Mouse (Mus musculus) adrenal gland (tissue): ENCODE measurements around the gene Maml1.

Source experiments
- intact Hi-C: fragments of 180-260 bp; cut with DNase I; formaldehyde crosslinking; loops from one replicate; pipeline ENCODE4 v1.15.1; 2025

The Maml1 gene

DNA sequence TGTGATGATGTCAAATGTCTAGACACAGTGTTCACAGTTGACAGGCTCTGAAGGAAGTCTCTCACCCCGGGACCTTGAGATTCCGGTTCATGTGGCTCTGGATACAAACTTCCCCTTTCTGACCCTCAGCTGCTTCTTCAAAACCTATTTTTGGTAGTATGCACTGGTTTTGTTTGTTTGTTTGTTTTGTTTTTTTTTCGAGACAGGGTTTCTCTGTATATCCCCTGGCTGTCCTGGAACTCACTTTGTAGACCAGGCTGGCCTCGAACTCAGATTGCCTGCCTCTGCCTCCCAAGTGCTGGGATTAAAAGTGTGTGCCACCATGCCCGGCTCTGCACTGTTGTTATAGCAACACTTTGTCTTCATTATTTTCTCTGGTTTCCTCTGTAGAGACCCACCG, 48.2 kb downstream of the Maml1 start:
- intact Hi-C loops, result no loop called here

DNA sequence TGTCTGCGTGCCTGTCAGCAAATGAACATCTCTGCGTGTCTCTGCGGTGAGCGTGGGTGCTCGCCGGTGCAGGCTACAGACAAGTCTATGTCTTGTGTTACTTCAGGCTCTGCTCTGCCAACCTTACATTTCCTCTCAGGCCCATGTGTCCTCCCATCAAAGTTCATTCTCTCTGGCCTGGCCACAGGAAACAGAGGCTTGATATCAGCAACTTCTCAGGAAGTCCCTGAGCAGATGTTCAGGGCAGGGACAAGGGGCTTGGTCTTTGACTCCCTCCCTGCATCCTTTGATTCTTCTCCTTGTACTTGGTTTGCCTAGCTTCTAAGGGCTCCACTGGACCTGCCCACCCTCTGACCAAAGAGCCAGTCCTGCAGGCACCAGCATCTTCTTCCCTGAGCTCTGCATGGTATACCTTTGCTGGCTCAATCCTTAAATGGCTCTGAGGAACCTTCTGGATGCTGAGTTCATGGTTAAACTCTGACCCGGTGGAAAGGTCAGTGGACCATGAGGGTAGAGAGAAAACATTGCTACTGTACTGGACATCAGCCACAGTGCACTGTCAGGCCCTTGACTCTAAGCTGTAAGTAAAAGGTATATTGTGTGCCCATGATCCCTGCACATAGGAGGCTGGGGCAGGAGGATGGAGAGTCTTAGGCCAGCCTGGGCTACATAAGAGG, 51.7 kb downstream of the Maml1 start:
- intact Hi-C loops, result no loop called here

DNA sequence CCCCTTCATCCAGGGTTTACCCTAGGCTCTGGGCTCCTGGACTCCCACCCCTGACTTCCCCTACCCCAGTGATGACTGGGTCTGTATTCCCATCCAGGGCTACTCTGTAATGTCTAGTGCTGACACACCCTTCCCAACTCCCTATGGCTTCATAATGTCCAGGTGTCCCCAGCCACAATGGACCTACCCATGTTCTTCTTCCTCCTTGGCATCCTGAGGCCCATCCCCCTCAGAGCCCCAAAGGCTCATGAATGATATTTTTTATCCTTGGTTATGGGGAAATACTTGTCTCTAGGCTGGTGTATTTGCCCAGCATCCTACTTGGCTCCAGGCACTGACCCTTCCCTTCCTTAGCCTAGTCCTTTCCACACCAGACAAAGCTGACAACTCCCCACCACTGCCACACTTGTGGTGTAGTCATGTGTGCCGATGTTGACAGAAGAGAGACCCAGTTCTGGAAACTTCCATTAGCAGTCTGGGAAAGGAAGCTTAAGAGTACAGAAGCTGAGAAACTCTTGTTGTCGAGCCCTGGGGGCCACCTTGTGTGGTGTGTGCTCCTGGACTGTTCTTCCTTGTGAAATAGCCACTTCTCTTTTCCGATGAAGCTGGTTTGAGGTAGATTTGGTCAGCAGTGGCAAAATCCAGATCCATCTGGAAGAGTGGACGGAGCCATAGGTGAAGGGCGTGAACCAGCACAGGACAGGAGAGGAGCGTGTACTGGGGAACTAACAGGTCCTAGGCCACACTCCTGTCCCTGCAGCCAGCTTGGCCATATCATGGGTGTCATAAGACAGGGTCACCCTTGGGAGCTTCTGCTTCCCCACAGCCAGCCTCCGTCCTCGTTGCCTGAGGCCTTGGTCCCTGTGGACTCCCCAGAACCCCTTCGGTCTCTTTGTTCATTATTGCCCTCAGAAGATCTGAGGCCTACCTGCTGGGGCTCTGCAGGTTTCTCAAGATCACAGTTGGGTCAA, 53.0 kb downstream of the Maml1 start:
- intact Hi-C loops, result no loop called here

DNA sequence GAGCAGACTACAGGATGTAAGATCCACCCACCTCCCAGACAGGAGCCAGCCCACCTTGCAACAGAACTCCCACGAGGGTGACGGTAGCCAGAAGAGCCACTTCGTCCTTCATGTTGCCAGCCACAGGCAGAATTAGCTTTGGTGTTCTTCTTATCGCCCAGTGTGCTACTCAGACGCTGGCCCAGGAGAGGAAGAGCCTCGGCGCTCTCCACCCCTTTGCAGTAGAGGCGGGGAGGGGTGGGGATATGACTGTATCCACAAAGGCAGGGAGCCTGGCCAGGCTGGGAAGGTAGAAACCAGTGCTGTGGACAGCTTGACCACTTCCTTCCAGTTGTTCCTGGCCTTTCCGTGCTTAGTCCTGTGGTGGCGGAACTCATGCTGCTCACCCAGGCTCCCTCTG, 53.8 kb downstream of the Maml1 start, which contains the start of gene Ltc4s:
TSS of gene Ltc4s (minus strand) at position 293 of the 400 bp plus-strand sequence.
- intact Hi-C loops, result no loop called here

DNA sequence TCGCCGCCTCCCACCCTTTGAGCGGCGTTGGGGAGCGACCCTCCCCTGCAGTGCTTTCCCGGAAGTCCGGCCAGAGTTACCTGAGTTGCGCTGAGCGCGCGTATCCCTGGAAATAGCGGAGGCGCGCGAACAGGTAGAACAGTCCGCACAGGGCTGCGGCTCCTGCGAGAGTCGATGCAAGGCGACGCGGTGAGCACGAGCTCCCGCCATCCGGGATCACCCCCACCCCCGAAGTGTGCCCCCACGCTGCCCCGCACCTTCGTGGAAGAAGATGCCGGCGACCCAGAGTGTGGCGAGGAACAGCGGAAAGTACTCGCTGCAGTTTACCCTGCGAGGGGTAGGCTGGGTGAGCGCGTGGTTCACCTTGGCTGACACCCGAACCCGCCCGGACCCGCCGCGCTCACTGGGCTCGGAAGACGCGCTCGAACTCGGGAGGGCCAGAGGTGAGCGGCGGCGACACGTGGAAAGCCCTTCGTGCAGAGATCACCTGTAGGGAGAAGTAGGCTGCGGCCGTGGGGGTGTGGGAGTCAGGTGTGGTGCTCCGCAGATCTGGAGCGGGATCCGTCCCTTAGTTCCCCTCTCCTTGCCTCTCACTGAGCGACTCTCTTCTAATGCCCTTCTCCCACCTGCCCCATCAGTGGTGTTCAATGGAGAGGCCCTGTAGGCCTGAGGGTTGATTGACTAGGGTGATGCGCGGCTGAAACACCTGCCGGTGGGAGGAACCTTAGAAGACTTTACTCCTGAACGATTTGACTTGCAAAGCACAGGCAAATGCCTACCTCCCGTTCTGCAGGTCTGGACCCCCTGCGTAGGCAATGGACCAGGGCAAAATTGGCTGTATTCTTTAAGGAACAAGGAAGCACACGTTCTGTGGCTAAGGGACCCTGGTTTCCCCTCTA, 54.9 kb downstream of the Maml1 start:
- intact Hi-C loops, result no loop called here

DNA sequence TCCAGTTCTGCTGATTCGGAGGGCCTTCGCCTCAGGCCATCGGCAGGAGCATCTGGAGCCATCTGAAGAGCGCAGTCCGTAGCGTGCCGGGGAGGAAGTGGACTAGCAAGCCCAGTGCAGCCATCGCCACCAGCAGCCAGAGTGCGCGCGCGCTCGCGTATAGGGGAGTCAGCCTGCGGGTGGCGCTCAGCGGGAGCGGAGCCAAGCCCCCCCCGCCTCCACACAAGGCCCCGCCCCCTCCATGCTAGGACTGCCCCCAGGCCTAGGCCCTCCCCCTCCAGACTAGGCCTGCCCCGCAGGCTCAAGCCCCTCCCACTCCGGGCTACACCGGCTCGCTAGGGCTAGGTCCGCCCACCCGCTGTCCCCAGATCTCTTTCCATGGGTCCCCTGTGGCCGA, 55.6 kb downstream of the Maml1 start:
- intact Hi-C loops, result no loop called here

DNA sequence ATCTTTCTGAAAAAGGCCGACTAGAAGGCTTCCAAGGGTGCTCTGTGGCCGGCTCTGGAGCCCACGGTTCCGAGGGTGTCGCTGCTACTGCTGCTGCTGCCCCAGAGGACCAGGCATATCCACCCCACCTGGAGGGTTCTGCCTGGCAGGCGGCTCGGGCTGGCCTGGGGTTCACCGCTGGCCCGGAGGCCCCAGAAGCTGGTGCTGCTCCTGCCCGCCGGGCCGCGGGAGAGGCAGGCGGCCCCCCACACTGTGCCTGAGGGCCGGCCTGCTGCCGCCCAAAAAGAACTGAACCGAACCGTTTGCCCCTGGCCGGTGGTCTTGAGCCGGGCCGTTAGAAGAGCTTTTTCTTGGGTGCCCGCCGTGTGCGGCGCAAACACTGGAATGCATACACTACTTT, 57.5 kb downstream of the Maml1 start:
- intact Hi-C loops, result loop anchor here (5.0 kb wide), 1 partner anchor 62 kb away; the partner anchor contains the start of gene Mrnip

DNA sequence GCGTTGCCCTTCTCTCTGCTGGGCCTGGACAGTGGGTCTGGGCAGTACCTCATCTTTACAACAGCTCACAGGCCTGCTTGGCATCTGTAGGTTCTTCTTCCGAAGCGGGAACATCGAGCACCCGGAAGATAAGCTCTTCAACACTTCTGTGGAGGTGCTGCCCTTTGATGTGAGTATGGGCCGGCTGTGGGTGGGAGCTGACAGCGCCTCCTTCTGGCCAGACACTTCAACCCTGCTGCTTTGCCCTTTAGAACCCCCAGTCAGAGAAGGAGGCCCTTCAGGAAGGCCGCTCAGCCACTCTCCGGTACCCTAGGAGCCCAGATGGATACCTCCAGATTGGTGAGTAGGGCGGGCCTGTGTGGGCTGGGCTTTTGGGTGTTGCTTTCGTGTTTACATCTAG, 58.1 kb downstream of the Maml1 start:
- intact Hi-C loops, result loop anchor here (5.0 kb wide), 1 partner anchor 62 kb away; the partner anchor contains the start of gene Mrnip

DNA sequence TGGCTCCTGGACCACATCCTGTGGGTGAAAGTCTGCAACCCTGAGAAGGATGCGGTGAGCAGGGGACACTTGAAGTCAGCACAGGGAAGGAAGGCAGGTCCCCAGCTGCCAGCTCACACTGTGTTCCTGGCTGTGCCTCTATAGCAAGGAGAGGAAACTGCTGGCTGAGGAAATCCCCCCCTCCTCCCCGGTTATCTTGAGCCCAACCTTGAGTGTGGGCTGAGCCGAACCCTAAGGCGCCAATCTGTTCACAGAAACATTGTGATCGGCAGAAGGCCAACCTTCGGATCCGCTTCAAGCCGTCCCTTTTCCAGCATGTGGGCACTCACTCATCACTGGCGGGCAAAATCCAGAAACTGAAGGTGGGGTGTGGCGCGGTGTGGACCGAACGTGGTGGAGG, 59.1 kb downstream of the Maml1 start:
- intact Hi-C loops, result loop anchor here (5.0 kb wide), 1 partner anchor 61 kb away; the partner anchor contains the start of gene Mrnip

DNA sequence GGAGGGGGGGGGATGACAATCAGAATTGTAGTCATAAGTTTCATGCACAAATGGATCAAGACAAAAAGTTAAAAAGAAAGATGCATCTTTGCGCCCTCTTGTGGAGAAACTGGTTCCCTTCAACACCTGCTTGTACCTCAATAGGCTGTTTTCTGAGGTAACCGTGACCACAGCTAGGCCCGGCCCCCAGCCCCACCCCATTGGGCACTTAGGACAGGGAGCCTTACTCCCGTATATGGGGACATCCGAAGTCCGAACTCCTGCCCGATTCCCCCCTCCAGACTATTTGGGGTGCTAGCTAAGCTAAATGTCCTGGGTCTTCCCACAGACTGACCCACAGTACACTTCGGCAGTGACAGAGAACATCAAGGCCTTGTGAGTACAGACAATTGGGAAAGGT, 60.7 kb downstream of the Maml1 start:
- intact Hi-C loops, result loop anchor here (5.0 kb wide), 1 partner anchor 59 kb away; the partner anchor contains the start of gene Mrnip

DNA sequence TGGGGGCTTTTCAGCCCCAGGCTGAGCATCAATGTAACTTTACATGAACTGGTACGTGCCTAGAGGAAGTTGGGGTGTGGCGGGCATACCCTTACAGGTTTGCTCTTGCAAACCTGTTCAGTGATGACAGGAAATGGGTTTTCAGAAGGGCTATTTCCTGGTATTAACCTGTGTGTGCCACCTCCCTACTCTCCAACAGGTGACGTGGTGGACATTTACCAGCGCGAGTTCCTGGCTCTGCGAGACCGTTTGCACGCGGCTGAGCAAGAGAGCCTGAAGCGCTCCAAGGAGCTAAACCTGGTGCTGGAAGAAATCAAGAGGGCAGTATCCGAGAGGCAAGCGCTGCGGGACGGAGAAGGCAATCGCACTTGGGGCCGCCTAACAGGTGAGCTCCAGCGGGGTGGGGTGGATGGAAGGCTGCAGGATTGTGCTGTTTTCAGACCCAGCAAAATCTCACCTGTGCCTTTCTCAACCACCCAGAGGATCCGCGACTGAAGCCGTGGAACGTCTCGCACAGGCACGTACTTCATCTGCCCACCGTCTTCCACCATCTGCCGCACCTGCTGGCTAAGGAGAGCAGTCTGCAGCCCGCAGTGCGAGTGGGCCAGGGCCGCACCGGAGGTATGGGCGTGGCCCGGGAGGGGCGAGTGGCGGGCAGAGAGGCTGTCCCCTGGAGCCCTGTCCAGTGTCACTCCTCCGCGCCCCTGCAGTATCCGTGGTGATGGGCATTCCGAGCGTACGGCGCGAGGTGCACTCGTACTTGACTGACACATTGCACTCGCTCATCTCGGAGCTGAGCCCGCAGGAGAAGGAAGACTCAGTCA, 61.4 kb downstream of the Maml1 start:
- intact Hi-C loops, result loop anchor here (5.0 kb wide), 1 partner anchor 58 kb away; the partner anchor contains the start of gene Mrnip

DNA sequence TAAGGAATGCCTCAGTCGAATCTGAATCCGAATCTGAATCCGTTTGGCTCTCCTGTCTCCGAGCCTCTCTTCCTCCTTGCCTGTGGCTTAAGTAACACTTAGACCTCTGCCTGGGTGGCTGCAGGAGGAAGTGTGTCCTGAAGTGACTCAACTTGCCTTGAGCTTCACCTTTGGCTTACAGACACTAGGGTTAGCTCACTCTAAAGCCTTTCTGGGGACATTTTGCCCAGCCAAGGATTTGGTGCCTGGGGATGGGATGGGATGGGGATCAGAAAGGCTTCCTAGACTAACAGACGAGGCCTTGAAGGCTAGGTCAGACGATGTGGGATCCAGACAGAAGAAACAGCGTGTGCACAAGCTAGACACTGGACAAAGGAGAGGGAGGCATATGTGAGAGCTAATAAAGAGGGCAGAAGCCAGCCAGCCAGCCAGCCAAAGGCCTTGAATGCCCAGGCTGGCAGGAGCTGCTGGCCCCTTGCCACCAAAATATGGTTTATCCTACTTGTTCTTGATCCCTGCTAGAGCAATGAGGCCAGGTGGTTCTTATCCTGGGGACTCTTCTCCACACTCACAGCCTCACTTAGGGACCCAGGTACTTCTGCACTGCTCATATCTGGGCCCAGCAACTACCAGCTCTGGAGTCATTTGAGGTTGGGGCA, 62.7 kb downstream of the Maml1 start:
- intact Hi-C loops, result loop anchor here (5.0 kb wide), 1 partner anchor 97 kb away; the partner anchor contains the start of gene Tbc1d9b

DNA sequence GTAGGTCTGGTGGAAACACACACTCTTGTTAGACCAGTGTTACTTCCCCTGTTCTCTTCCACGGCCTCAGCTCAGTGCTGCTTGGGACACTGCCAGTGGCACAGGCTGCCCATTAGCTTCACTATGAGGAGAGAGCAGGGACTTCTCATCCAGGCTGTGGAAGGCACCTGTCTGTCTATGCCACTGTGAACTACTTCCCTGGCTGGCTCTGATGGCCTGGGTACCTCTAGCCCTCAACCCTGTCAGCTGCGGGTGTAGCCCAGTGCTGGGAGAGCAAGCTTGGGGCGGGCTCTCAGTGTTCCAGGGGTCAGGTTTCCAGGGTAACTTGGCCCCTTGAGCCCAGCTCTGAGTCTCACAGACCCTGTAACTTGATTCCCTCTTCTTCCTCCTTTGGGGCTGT, 63.3 kb downstream of the Maml1 start:
- intact Hi-C loops, result loop anchor here (5.0 kb wide), 1 partner anchor 96 kb away; the partner anchor contains the start of gene Tbc1d9b

DNA sequence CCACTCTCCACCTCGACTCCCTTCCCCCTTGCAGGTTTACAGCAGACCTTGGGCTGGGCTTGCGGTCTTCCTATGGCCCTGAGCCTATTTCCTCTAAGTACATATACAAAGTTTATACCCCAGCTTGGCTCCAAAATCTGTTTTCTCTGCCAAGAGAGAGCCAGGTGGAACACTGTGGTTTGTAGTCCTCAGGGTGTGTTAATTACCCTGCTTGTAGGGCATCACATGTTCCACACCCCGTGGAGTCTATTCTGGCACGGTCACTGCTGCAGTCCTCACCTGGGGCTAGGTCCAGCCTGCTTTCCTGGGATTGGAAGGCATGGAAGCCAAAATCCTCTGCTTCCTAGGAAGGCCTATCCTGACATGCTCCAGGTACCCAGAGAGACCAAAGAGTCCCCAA, 64.4 kb downstream of the Maml1 start:
- intact Hi-C loops, result loop anchor here (5.0 kb wide), 1 partner anchor 95 kb away; the partner anchor contains the start of gene Tbc1d9b

DNA sequence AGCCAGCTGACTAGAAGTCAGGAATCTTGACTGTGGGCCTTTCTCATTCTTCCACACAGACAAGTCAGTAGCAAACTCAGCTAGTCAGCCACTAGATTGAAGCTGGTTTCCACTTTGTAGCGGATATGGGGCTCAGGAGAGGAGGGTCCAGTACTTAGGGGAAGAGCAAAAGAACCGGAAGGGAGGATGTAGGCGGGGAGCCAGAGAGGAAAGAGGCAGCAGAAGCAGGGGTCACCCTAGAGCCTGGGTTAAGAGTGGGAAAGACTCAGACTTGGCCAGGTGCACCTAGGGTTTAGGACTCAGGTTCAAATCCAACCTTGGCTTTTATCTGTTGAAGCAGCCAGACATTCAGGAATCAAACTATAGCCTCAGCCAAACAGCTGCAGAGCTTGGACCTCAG, 64.9 kb downstream of the Maml1 start:
- intact Hi-C loops, result loop anchor here (5.0 kb wide), 1 partner anchor 95 kb away; the partner anchor contains the start of gene Tbc1d9b

DNA sequence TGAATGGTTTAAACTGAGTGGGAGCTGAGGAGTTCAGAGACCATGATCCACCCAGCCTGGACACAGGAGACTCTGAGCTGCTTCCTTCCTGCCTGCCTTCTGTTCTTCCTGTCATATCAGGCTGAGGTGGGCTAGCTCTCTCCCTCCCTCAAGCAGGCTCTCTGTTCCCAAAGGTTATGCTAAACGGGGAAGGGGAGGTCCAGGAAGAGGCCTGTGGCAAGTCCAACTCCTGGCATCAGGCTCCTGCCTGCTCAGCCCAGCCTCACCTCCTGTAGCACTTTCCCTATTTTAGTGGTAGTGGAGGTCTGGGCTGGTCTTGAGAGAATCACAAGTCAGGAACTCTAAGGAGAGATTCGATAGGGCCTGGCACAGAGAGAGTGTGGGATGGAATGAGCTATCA, 65.7 kb downstream of the Maml1 start:
- intact Hi-C loops, result loop anchor here (5.0 kb wide), 1 partner anchor 94 kb away; the partner anchor contains the start of gene Tbc1d9b

DNA sequence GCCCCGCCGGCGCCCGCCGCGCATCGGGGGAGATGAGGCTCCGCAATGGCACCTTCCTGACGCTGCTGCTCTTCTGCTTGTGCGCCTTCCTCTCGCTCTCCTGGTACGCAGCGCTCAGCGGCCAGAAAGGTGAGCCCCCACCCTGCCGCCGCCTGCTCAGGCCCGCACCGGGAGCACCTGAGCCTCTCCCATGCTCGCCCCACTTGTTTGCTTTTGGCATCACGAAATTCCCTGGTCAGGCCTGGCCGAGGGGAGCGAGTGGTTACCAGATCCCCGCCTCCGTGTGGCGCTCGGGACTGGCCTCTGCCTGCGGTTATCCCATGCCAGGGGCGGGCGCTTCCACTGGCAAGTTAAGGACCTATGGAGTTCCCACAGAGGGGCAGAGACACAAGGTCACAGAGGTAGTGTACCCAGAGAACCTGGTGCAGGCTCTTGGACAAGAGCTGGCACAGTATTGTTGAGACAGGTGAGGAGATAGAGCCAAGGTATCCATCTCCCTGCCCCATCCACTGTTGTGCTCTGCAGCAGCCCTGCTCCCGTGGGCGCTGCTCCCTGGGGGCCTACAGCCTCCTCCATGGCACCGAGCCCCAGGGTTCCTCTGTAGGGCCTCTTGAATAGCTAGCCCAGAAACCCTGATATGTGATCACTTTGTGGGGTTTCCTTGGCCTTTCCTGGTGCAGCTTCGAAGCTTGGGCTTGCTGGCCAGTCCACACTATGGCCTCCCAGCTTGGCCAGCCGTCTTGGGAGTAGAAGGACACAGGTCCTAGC, 66.3 kb downstream of the Maml1 start:
- intact Hi-C loops, result loop anchor here (5.0 kb wide), 1 partner anchor 93 kb away; the partner anchor contains the start of gene Tbc1d9b
